Mouse (Mus musculus): ENCODE measurements at regions not wholly inside any gene's neighbourhood (a gene's known extent, or its start where the extent isn't known, plus 50 kb on each side); places are given as distances from the start of the nearest gene placed in this dataset.
A peak's percentile ranks its signal among the peaks of the same experiment; 100 is the strongest.

- Histone ChIP-seq H3K4me2 (ENCODE audit: low read depth, low read length) (no peak overlapping the region), H3K4me3 (ENCODE audit: low read depth, low read length) (no peak overlapping the region), H3K27ac (ENCODE audit: low read depth, low read length) (no peak overlapping the region), H3K9ac (replicated peaks; ENCODE audit: low read depth, low read length) (no peak overlapping the region), H3K36me3 (ENCODE audit: control insufficient read depth, insufficient read depth, low read length) (no peaks in the 10 kb centered on the region), H3K27me3 (ENCODE audit: control insufficient read depth, insufficient read depth, low read length) (no peaks in the 10 kb centered on the region), H3K4me1 (ENCODE audit: control insufficient read depth, insufficient read depth, low read length) (no peaks in the 10 kb centered on the region), H3K9me3 (ENCODE audit: control insufficient read depth, low read length) (no peaks in the 10 kb centered on the region)
- no peak for ATAC-seq (ENCODE audit: low read depth)
- 63% methylated on average over 4 of the region's 4 CpGs for WGBS
These were observed 631.8 kb downstream of the Defb40 start for GRCm38 (mm10) chr8:18346248-18346647.

GRCm38 (mm10) chr8:18345322-18345721 is 632.7 kb downstream of the Defb40 start:
- Histone ChIP-seq H3K9ac (replicated peaks; ENCODE audit: low read depth, low read length) (no peak overlapping the region), H3K36me3 (ENCODE audit: control insufficient read depth, insufficient read depth, low read length) (no peaks in the 10 kb centered on the region), H3K27me3 (ENCODE audit: control insufficient read depth, insufficient read depth, low read length) (no peaks in the 10 kb centered on the region), H3K4me1 (ENCODE audit: control insufficient read depth, insufficient read depth, low read length) (no peaks in the 10 kb centered on the region), H3K27ac (ENCODE audit: low read depth, low read length) (no peak overlapping the region), H3K4me2 (ENCODE audit: low read depth, low read length) (no peak overlapping the region), H3K4me3 (ENCODE audit: low read depth, low read length) (no peak overlapping the region), H3K9me3 (ENCODE audit: control insufficient read depth, low read length) (no peaks in the 10 kb centered on the region)
- WGBS: 18% methylated on average over 6 of the region's 6 CpGs
- ATAC-seq (ENCODE audit: low read depth): peak; percentile 92

- Histone ChIP-seq H3K36me3 (ENCODE audit: control insufficient read depth, insufficient read depth, low read length) (no peaks in the 10 kb centered on the region), H3K27ac (ENCODE audit: low read depth, low read length) (no peak overlapping the region), H3K4me3 (ENCODE audit: low read depth, low read length) (no peak overlapping the region), H3K4me1 (ENCODE audit: control insufficient read depth, insufficient read depth, low read length) (no peaks in the 10 kb centered on the region), H3K4me2 (ENCODE audit: low read depth, low read length) (no peak overlapping the region), H3K9ac (replicated peaks; ENCODE audit: low read depth, low read length) (no peak overlapping the region), H3K27me3 (ENCODE audit: control insufficient read depth, insufficient read depth, low read length) (no peaks in the 10 kb centered on the region), H3K9me3 (ENCODE audit: control insufficient read depth, low read length) (no peaks in the 10 kb centered on the region)
- 85% methylated on average over 5 of the region's 5 CpGs for WGBS
- ATAC-seq (ENCODE audit: low read depth): peak; percentile 45; the same call in 1 of the 2 replicates
These were observed 633.2 kb downstream of the Defb40 start for GRCm38 (mm10) chr8:18344838-18345237.

- Histone ChIP-seq H3K4me1 (ENCODE audit: control insufficient read depth, insufficient read depth, low read length) (no peaks in the 10 kb centered on the region), H3K36me3 (ENCODE audit: control insufficient read depth, insufficient read depth, low read length) (no peaks in the 10 kb centered on the region), H3K4me2 (ENCODE audit: low read depth, low read length) (no peak overlapping the region), H3K4me3 (ENCODE audit: low read depth, low read length) (no peak overlapping the region), H3K9me3 (ENCODE audit: control insufficient read depth, low read length) (no peaks in the 10 kb centered on the region), H3K27ac (ENCODE audit: low read depth, low read length) (no peak overlapping the region), H3K27me3 (ENCODE audit: control insufficient read depth, insufficient read depth, low read length) (no peaks in the 10 kb centered on the region), H3K9ac (replicated peaks; ENCODE audit: low read depth, low read length) (no peak overlapping the region)
- 90% methylated on average over 1 of the region's 1 CpGs for WGBS
- no peak for ATAC-seq (ENCODE audit: low read depth)
These were observed 642.5 kb downstream of the Defb40 start for GRCm38 (mm10) chr8:18335576-18335975.

- Histone ChIP-seq H3K4me1 (ENCODE audit: control insufficient read depth, insufficient read depth, low read length) (no peaks in the 10 kb centered on the region), H3K9ac (replicated peaks; ENCODE audit: low read depth, low read length) (no peak overlapping the region), H3K27me3 (ENCODE audit: control insufficient read depth, insufficient read depth, low read length) (no peaks in the 10 kb centered on the region), H3K9me3 (ENCODE audit: control insufficient read depth, low read length) (no peaks in the 10 kb centered on the region), H3K36me3 (ENCODE audit: control insufficient read depth, insufficient read depth, low read length) (no peaks in the 10 kb centered on the region), H3K4me2 (ENCODE audit: low read depth, low read length) (no peak overlapping the region), H3K27ac (ENCODE audit: low read depth, low read length) (no peak overlapping the region), H3K4me3 (ENCODE audit: low read depth, low read length) (no peak overlapping the region)
- no peak for ATAC-seq (ENCODE audit: low read depth)
- WGBS: 91% methylated on average over 2 of the region's 2 CpGs
These were observed 649.5 kb downstream of the Defb40 start for GRCm38 (mm10) chr8:18328521-18328920.

GRCm38 (mm10) chr8:18316488-18316887 is 661.6 kb downstream of the Defb40 start:
- Histone ChIP-seq H3K27ac (ENCODE audit: low read depth, low read length) (no peak overlapping the region), H3K9ac (replicated peaks; ENCODE audit: low read depth, low read length) (no peak overlapping the region), H3K36me3 (ENCODE audit: control insufficient read depth, insufficient read depth, low read length) (no peaks in the 10 kb centered on the region), H3K9me3 (ENCODE audit: control insufficient read depth, low read length) (no peaks in the 10 kb centered on the region), H3K4me1 (ENCODE audit: control insufficient read depth, insufficient read depth, low read length) (no peaks in the 10 kb centered on the region), H3K4me3 (ENCODE audit: low read depth, low read length) (no peak overlapping the region), H3K27me3 (ENCODE audit: control insufficient read depth, insufficient read depth, low read length) (no peaks in the 10 kb centered on the region), H3K4me2 (ENCODE audit: low read depth, low read length) (no peak overlapping the region)
- 53% methylated on average over 2 of the region's 2 CpGs for WGBS
- peak; percentile 58; the same call in 1 of the 2 replicates for ATAC-seq (ENCODE audit: low read depth)

- Histone ChIP-seq H3K4me3 (ENCODE audit: low read depth, low read length) (no peak overlapping the region), H3K27me3 (ENCODE audit: control insufficient read depth, insufficient read depth, low read length) (no peaks in the 10 kb centered on the region), H3K27ac (ENCODE audit: low read depth, low read length) (no peak overlapping the region), H3K9ac (replicated peaks; ENCODE audit: low read depth, low read length) (no peak overlapping the region), H3K36me3 (ENCODE audit: control insufficient read depth, insufficient read depth, low read length) (no peaks in the 10 kb centered on the region), H3K9me3 (ENCODE audit: control insufficient read depth, low read length) (no peaks in the 10 kb centered on the region), H3K4me2 (ENCODE audit: low read depth, low read length) (no peak overlapping the region), H3K4me1 (ENCODE audit: control insufficient read depth, insufficient read depth, low read length) (no peaks in the 10 kb centered on the region)
- peak; percentile 60 for ATAC-seq (ENCODE audit: low read depth)
- WGBS: 36% methylated on average over 5 of the region's 5 CpGs
These were observed 666.5 kb downstream of the Defb40 start for GRCm38 (mm10) chr8:18311597-18311996.

GRCm38 (mm10) chr8:18310927-18311326 is 667.1 kb downstream of the Defb40 start:
- Histone ChIP-seq H3K9ac (replicated peaks; ENCODE audit: low read depth, low read length) (no peak overlapping the region), H3K4me1 (ENCODE audit: control insufficient read depth, insufficient read depth, low read length) (no peaks in the 10 kb centered on the region), H3K9me3 (ENCODE audit: control insufficient read depth, low read length) (no peaks in the 10 kb centered on the region), H3K36me3 (ENCODE audit: control insufficient read depth, insufficient read depth, low read length) (no peaks in the 10 kb centered on the region), H3K27ac (ENCODE audit: low read depth, low read length) (0 out of 2 replicates have a peak overlapping the region, but pooled peaks have one; percentile 25), H3K27me3 (ENCODE audit: control insufficient read depth, insufficient read depth, low read length) (no peaks in the 10 kb centered on the region), H3K4me2 (ENCODE audit: low read depth, low read length) (no peak overlapping the region), H3K4me3 (ENCODE audit: low read depth, low read length) (no peak overlapping the region)
- ATAC-seq (ENCODE audit: low read depth): peak; percentile 95
- WGBS: 26% methylated on average over 1 of the region's 1 CpGs

GRCm38 (mm10) chr8:18287536-18288237 is 690.4 kb downstream of the Defb40 start:
- Histone ChIP-seq H3K4me2 (ENCODE audit: low read depth, low read length) (no peak overlapping the region), H3K9ac (replicated peaks; ENCODE audit: low read depth, low read length) (no peak overlapping the region), H3K27me3 (ENCODE audit: control insufficient read depth, insufficient read depth, low read length) (no peaks in the 10 kb centered on the region), H3K4me3 (ENCODE audit: low read depth, low read length) (no peak overlapping the region), H3K36me3 (ENCODE audit: control insufficient read depth, insufficient read depth, low read length) (no peaks in the 10 kb centered on the region), H3K9me3 (ENCODE audit: control insufficient read depth, low read length) (no peaks in the 10 kb centered on the region), H3K4me1 (ENCODE audit: control insufficient read depth, insufficient read depth, low read length) (no peaks in the 10 kb centered on the region), H3K27ac (ENCODE audit: low read depth, low read length) (no peak overlapping the region)
- WGBS: 49% methylated on average over 8 of the region's 8 CpGs
- ATAC-seq (ENCODE audit: low read depth): peak; percentile 63; the same call in 1 of the 2 replicates

Data from neural tube, embryonic 14.5 days (tissue).